Mouse (Mus musculus): ENCODE results near the gene Tmem178b. TPM values are rescaled to one million over a fixed set of nuclear protein-coding genes. Genes with fewer than 3 reads are reported as not detected.

Gene Tmem178b
- total RNA-seq, 1 experiment = 0.04 TPM

DNA sequence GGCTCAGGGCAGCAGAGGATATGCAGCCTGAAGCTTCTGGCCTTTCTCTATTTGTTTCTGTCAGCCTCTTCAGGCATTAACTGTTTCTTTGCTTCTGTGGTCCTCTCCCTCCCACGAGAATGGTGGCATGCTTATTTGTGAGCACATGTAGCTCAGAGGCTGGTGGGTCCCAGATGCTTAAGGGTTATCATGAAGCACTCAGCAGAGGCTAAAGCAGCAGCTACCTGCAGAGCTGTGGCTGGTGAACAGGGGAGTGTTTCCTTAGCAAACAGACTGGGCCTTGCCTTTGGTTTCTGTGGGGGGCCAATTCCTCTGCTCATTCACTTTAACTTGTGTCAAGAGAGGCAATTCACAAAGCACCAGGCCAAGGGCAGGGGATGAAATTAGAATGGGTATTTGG is 203.0 kb downstream of the Tmem178b start:
- in situ Hi-C loops (cut with MboI; ENCODE audit: low sequenced_read_pairs in 2 of 2, unreplicated experiment in 2 of 2) = no loop called here
- H3K36me3 ChIP-seq (ENCODE audit: control insufficient read depth, insufficient read depth, low read length, poor library complexity, severe bottlenecking) = no peaks in the 10 kb centered on the region
- H3K4me3 ChIP-seq (ENCODE audit: insufficient read depth in 1 of 2, low read depth in 1 of 2, low read length in 2 of 2, poor library complexity in 1 of 2, severe bottlenecking in 1 of 2) = no peak overlapping the region
- TF ChIP-seq MAFK (IDR thresholded peaks at IDR 0.05; ENCODE audit: insufficient read depth, low read depth, low read length) = no peak
- no peak for TF ChIP-seq CHD2 (IDR thresholded peaks at IDR 0.05; ENCODE audit: low read depth, low read length)
- TF ChIP-seq ZC3H11A (IDR thresholded peaks at IDR 0.05; ENCODE audit: borderline replicate concordance, low read depth, low read length) = no peak
- TF ChIP-seq HCFC1 (IDR thresholded peaks at IDR 0.05; ENCODE audit: borderline replicate concordance, insufficient read depth, low read length) = no peak
- TF ChIP-seq ZNF384 (IDR thresholded peaks at IDR 0.05; ENCODE audit: low read depth, low read length) = no peak
- DNase-seq (ENCODE audit: low read depth, low spot score) = no peak
- H3K4me1 ChIP-seq (ENCODE audit: control insufficient read depth in 2 of 2, insufficient read depth in 2 of 2, low read length in 2 of 2, poor library complexity in 1 of 2) = no peaks in the 10 kb centered on the region
- H3K9me3 ChIP-seq (ENCODE audit: control insufficient read depth, insufficient read depth, low read depth, low read length) = no peaks in the 10 kb centered on the region
- no peak overlapping the region for H3K9ac ChIP-seq (ENCODE audit: insufficient read depth, low read depth, low read length, poor library complexity, severe bottlenecking)
- no peak overlapping the region for H3K27ac ChIP-seq (ENCODE audit: insufficient read depth, low read depth, low read length, poor library complexity, severe bottlenecking)

DNA sequence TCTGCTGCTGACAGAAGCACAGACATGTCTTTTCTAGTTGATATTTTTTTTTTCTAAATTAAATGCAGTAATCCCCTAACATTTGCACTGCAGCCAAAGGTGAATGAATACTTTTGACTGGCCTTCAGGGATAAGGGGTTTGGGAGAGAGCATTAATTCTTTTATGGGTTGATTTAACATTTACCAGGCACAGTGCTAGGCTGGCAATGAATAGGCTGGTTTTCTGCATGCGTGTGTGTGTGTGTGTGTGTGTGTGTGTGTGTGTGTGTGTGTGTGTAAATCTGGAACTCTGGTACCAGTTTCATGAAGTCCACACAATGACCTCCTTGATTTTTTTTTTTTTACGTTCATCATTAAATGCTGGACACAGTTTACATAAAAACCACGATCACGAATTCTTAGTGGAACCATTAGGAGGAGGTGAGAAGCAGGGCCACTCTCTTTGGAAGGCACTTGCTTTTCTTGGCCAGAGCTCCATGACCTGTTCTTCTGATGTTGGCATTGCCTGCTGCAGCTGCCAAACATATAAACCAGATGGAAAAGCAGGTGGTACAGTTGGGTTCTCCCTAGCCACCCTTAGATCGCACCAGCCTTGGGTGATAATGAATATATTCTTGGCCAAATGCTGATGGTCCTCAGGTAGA is 203.7 kb downstream of the Tmem178b start:
- no peak overlapping the region for H3K9ac ChIP-seq (ENCODE audit: insufficient read depth, low read depth, low read length, poor library complexity, severe bottlenecking)
- no peaks in the 10 kb centered on the region for H3K36me3 ChIP-seq (ENCODE audit: control insufficient read depth, insufficient read depth, low read length, poor library complexity, severe bottlenecking)
- H3K9me3 ChIP-seq (ENCODE audit: control insufficient read depth, insufficient read depth, low read depth, low read length) = no peaks in the 10 kb centered on the region
- no peak overlapping the region for H3K27ac ChIP-seq (ENCODE audit: insufficient read depth, low read depth, low read length, poor library complexity, severe bottlenecking)
- no peak overlapping the region for H3K4me3 ChIP-seq (ENCODE audit: insufficient read depth in 1 of 2, low read depth in 1 of 2, low read length in 2 of 2, poor library complexity in 1 of 2, severe bottlenecking in 1 of 2)
- TF ChIP-seq ZNF384 (IDR thresholded peaks at IDR 0.05; ENCODE audit: low read depth, low read length) = no peak
- no peak for TF ChIP-seq CHD2 (IDR thresholded peaks at IDR 0.05; ENCODE audit: low read depth, low read length)
- no peak for TF ChIP-seq MAFK (IDR thresholded peaks at IDR 0.05; ENCODE audit: insufficient read depth, low read depth, low read length)
- no peak for TF ChIP-seq ZC3H11A (IDR thresholded peaks at IDR 0.05; ENCODE audit: borderline replicate concordance, low read depth, low read length)
- TF ChIP-seq HCFC1 (IDR thresholded peaks at IDR 0.05; ENCODE audit: borderline replicate concordance, insufficient read depth, low read length) = no peak
- H3K4me1 ChIP-seq (ENCODE audit: control insufficient read depth in 2 of 2, insufficient read depth in 2 of 2, low read length in 2 of 2, poor library complexity in 1 of 2) = no peaks in the 10 kb centered on the region
- DNase-seq (ENCODE audit: low read depth, low spot score) = no peak
- in situ Hi-C loops (cut with MboI; ENCODE audit: low sequenced_read_pairs in 2 of 2, unreplicated experiment in 2 of 2) = no loop called here

DNA sequence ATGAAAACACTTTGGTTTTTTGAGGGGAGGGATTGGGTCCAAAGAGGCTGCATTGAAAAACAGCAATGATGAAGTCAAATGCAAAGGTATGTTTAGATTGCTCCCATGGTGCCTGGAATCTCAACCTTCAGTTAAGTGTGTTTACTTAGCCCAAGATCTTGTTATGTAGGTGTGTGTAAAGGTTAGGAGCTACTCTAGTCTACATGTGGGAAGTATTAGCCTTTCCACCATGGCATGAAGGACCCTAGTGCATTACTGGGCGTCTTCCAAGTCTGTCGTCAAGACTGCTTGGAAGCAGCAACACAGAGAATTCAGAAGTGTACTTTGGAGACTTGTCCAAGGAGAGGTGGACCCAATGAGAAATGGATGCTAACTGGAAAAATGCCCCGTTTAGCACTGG is 205.3 kb downstream of the Tmem178b start:
- H3K9me3 ChIP-seq (ENCODE audit: control insufficient read depth, insufficient read depth, low read depth, low read length) = no peaks in the 10 kb centered on the region
- no peak overlapping the region for H3K4me3 ChIP-seq (ENCODE audit: insufficient read depth in 1 of 2, low read depth in 1 of 2, low read length in 2 of 2, poor library complexity in 1 of 2, severe bottlenecking in 1 of 2)
- no peak overlapping the region for H3K27ac ChIP-seq (ENCODE audit: insufficient read depth, low read depth, low read length, poor library complexity, severe bottlenecking)
- H3K36me3 ChIP-seq (ENCODE audit: control insufficient read depth, insufficient read depth, low read length, poor library complexity, severe bottlenecking) = no peaks in the 10 kb centered on the region
- no peak overlapping the region for H3K9ac ChIP-seq (ENCODE audit: insufficient read depth, low read depth, low read length, poor library complexity, severe bottlenecking)
- no peak for DNase-seq (ENCODE audit: low read depth, low spot score)
- in situ Hi-C loops (cut with MboI; ENCODE audit: low sequenced_read_pairs in 2 of 2, unreplicated experiment in 2 of 2) = no loop called here
- TF ChIP-seq MAFK (IDR thresholded peaks at IDR 0.05; ENCODE audit: insufficient read depth, low read depth, low read length) = no peak
- TF ChIP-seq ZC3H11A (IDR thresholded peaks at IDR 0.05; ENCODE audit: borderline replicate concordance, low read depth, low read length) = no peak
- TF ChIP-seq ZNF384 (IDR thresholded peaks at IDR 0.05; ENCODE audit: low read depth, low read length) = no peak
- no peak for TF ChIP-seq CHD2 (IDR thresholded peaks at IDR 0.05; ENCODE audit: low read depth, low read length)
- no peak for TF ChIP-seq HCFC1 (IDR thresholded peaks at IDR 0.05; ENCODE audit: borderline replicate concordance, insufficient read depth, low read length)
- no peaks in the 10 kb centered on the region for H3K4me1 ChIP-seq (ENCODE audit: control insufficient read depth in 2 of 2, insufficient read depth in 2 of 2, low read length in 2 of 2, poor library complexity in 1 of 2)

DNA sequence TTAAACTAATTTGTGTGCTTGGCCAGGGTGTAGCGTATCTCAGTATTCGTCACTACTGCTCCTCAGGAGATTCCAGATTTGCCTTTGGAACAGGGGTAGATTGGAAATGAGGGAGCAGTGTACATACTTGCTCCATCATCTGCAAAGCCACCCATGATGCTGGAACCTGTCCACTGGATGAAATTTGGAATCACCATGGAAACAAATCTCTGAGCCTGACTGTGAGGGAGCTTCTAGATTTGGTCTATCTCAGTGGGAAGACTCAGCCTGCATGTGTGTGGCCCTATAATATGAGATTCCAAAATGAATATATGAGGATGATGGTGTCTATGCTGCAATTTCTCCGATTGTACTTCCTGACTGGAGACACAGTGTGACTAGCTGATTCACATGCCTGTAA is 210.7 kb downstream of the Tmem178b start:
- Histone ChIP-seq H3K4me1 (ENCODE audit: control insufficient read depth in 2 of 2, insufficient read depth in 2 of 2, low read length in 2 of 2, poor library complexity in 1 of 2) (no peaks in the 10 kb centered on the region), H3K9ac (ENCODE audit: insufficient read depth, low read depth, low read length, poor library complexity, severe bottlenecking) (no peak overlapping the region), H3K9me3 (ENCODE audit: control insufficient read depth, insufficient read depth, low read depth, low read length) (no peaks in the 10 kb centered on the region), H3K27ac (ENCODE audit: insufficient read depth, low read depth, low read length, poor library complexity, severe bottlenecking) (no peak overlapping the region), H3K36me3 (ENCODE audit: control insufficient read depth, insufficient read depth, low read length, poor library complexity, severe bottlenecking) (no peaks in the 10 kb centered on the region), H3K4me3 (ENCODE audit: insufficient read depth in 1 of 2, low read depth in 1 of 2, low read length in 2 of 2, poor library complexity in 1 of 2, severe bottlenecking in 1 of 2) (no peak overlapping the region)
- TF ChIP-seq ZNF384 (IDR thresholded peaks at IDR 0.05; ENCODE audit: low read depth, low read length) = no peak
- no peak for DNase-seq (ENCODE audit: low read depth, low spot score)
- in situ Hi-C loops (cut with MboI; ENCODE audit: low sequenced_read_pairs in 2 of 2, unreplicated experiment in 2 of 2) = no loop called here

DNA sequence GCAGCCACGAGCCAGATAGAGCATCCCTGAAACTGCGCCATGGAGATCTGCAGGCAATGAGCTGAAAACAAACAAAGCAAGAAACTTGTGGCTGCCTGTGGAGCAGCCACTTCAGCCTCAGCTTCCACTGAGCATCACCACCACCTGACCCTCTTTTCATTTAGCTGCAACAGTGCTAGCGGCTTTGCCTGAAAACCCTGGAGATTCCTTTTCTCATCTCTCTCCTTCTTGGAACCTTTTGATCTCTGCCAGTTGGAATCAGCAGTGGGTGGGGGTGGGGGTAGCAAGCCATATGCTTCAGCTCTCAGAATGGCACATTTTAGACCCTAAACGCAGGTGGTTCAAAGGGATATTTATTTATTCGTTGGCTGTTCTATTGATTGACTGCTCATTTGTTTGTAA is 218.2 kb downstream of the Tmem178b start:
- TF ChIP-seq MAFK (IDR thresholded peaks at IDR 0.05; ENCODE audit: insufficient read depth, low read depth, low read length) = no peak
- TF ChIP-seq CHD2 (IDR thresholded peaks at IDR 0.05; ENCODE audit: low read depth, low read length) = no peak
- TF ChIP-seq ZC3H11A (IDR thresholded peaks at IDR 0.05; ENCODE audit: borderline replicate concordance, low read depth, low read length) = no peak
- no peak for TF ChIP-seq ZNF384 (IDR thresholded peaks at IDR 0.05; ENCODE audit: low read depth, low read length)
- TF ChIP-seq HCFC1 (IDR thresholded peaks at IDR 0.05; ENCODE audit: borderline replicate concordance, insufficient read depth, low read length) = no peak
- in situ Hi-C loops (cut with MboI; ENCODE audit: low sequenced_read_pairs in 2 of 2, unreplicated experiment in 2 of 2) = no loop called here
- H3K9me3 ChIP-seq (ENCODE audit: control insufficient read depth, insufficient read depth, low read depth, low read length) = no peaks in the 10 kb centered on the region
- H3K4me1 ChIP-seq (ENCODE audit: control insufficient read depth in 2 of 2, insufficient read depth in 2 of 2, low read length in 2 of 2, poor library complexity in 1 of 2) = no peaks in the 10 kb centered on the region
- no peak overlapping the region for H3K9ac ChIP-seq (ENCODE audit: insufficient read depth, low read depth, low read length, poor library complexity, severe bottlenecking)
- H3K4me3 ChIP-seq (ENCODE audit: insufficient read depth in 1 of 2, low read depth in 1 of 2, low read length in 2 of 2, poor library complexity in 1 of 2, severe bottlenecking in 1 of 2) = no peak overlapping the region
- no peaks in the 10 kb centered on the region for H3K36me3 ChIP-seq (ENCODE audit: control insufficient read depth, insufficient read depth, low read length, poor library complexity, severe bottlenecking)
- no peak for DNase-seq (ENCODE audit: low read depth, low spot score)
- H3K27ac ChIP-seq (ENCODE audit: insufficient read depth, low read depth, low read length, poor library complexity, severe bottlenecking) = no peak overlapping the region

All from ES-E14 (cell line).